Mouse (Mus musculus) erythroid progenitor cell, adult 5-6 weeks (primary cell): ENCODE data around the gene Gm13871. TPM values are rescaled to one million over a fixed set of nuclear protein-coding genes. Genes with fewer than 3 reads are reported as not detected.
"Not testable (repeated sequence)": the region's sequence is repeated elsewhere in the genome, so short reads cannot be mapped to it uniquely, and the experiment has no call there.

Experiments
- ATAC-seq: replicated peaks from 2 replicates; pipeline ENCODE4 v1.8.0; 2016; ENCODE audit warnings: moderate number of reproducible peaks, mild to moderate bottlenecking, moderate TSS enrichment, inconsistent platforms; ENCODE audit not compliant: poor library complexity, low FRiP score, severe bottlenecking
- total RNA-seq, 2 experiments: library from RNA; stranded (forward) in 1 of 2; stranded (reverse) in 1 of 2; fragments of 150-400 nt in 1 of 2; fragments of 186-747, 209-891 nt in 1 of 2; gene quantifications; 2 replicates each; pipeline versions ENCODE4 v1.2.3 to v1.2.4; 2015 to 2017; ENCODE audit warnings: low replicate concordance in 2 of 2

Gene Gm13871
- total RNA-seq (2015; ENCODE audit: low replicate concordance) (not detected in 2 replicates), total RNA-seq (2017; ENCODE audit: low replicate concordance) (not detected in 2 replicates)

GRCm38 (mm10) chr4:73905853-73906252 lies at the start of gene Gm13871:
Gene Gm13871 (minus strand): TSS chr4:73905953.
- ATAC-seq: not testable (repeated sequence)

- no peak for ATAC-seq
These were observed 44.7 kb upstream of the Gm13871 start, which contains the start of gene 2310002L09Rik for GRCm38 (mm10) chr4:73950375-73950896. Gene 2310002L09Rik (minus strand): TSS chr4:73950846.

- ATAC-seq: not testable (repeated sequence)
These were observed 14.9 kb upstream of the Gm13871 start, which contains the start of gene Gm11756 for GRCm38 (mm10) chr4:73920660-73921059. Gene Gm11756 (minus strand): TSS chr4:73920760.

GRCm38 (mm10) chr4:73891012-73891411 lies 14.7 kb downstream of the Gm13871 start, which contains the start of gene Gm11757:
Gene Gm11757 (minus strand): TSS chr4:73891112.
- ATAC-seq: not testable (repeated sequence)

GRCm38 (mm10) chr4:73876166-73876565 lies 29.6 kb downstream of the Gm13871 start, which contains the start of gene Gm11758:
Gene Gm11758 (minus strand): TSS chr4:73876266.
- ATAC-seq: not testable (repeated sequence)

Other genes with a start within 250 kb of the Gm13871 start
- gene Gm11239, start 237.6 kb downstream of the Gm13871 start, total RNA-seq (2015; ENCODE audit: low replicate concordance): not detected in 2 replicates
- not detected in 2 replicates for gene Gm11239, start 237.6 kb downstream of the Gm13871 start, total RNA-seq (2017; ENCODE audit: low replicate concordance)
- not detected in 2 replicates for gene Gm428, start 222.4 kb downstream of the Gm13871 start, total RNA-seq (2015; ENCODE audit: low replicate concordance)
- not detected in 2 replicates for gene Gm428, start 222.4 kb downstream of the Gm13871 start, total RNA-seq (2017; ENCODE audit: low replicate concordance)
- gene Rasef, start 115.0 kb downstream of the Gm13871 start, total RNA-seq (2015; ENCODE audit: low replicate concordance): not detected in 2 replicates
- gene Rasef, start 115.0 kb downstream of the Gm13871 start, total RNA-seq (2017; ENCODE audit: low replicate concordance): not detected in 2 replicates
- not detected in 2 replicates for gene Gm11758, start 29.7 kb downstream of the Gm13871 start, total RNA-seq (2015; ENCODE audit: low replicate concordance)
- gene Gm11758, start 29.7 kb downstream of the Gm13871 start, total RNA-seq (2017; ENCODE audit: low replicate concordance): not detected in 2 replicates
- not detected in 2 replicates for gene Gm11757, start 14.8 kb downstream of the Gm13871 start, total RNA-seq (2015; ENCODE audit: low replicate concordance)
- not detected in 2 replicates for gene Gm11757, start 14.8 kb downstream of the Gm13871 start, total RNA-seq (2017; ENCODE audit: low replicate concordance)
- not detected in 2 replicates for gene Gm11756, start 14.8 kb upstream of the Gm13871 start, total RNA-seq (2015; ENCODE audit: low replicate concordance)
- not detected in 2 replicates for gene Gm11756, start 14.8 kb upstream of the Gm13871 start, total RNA-seq (2017; ENCODE audit: low replicate concordance)
- not detected in 2 replicates for gene 2310002L09Rik, start 44.9 kb upstream of the Gm13871 start, total RNA-seq (2015; ENCODE audit: low replicate concordance)
- gene 2310002L09Rik, start 44.9 kb upstream of the Gm13871 start, total RNA-seq (2017; ENCODE audit: low replicate concordance): not detected in 2 replicates
- not detected in 2 replicates for gene Frmd3, start 107.5 kb upstream of the Gm13871 start, total RNA-seq (2015; ENCODE audit: low replicate concordance)
- not detected in 2 replicates for gene Frmd3, start 107.5 kb upstream of the Gm13871 start, total RNA-seq (2017; ENCODE audit: low replicate concordance)